Mouse (Mus musculus): ENCODE data around the gene Trdmt1.

GRCm38 (mm10) chr2:13529253-13529933 lies 15.1 kb downstream of the Trdmt1 start:
- TF ChIP-seq CTCF (IDR thresholded peaks at IDR 0.05; ENCODE audit: low read depth, low read length) (no peak), POLR2A (IDR thresholded peaks at IDR 0.05; ENCODE audit: extremely low read depth, insufficient read depth, low read length) (no peak)

Measured in liver, adult 2 months (tissue).